Mouse (Mus musculus): ENCODE measurements around the gene Plrg1. TPM values are rescaled to one million over a fixed set of nuclear protein-coding genes. Genes with fewer than 3 reads are reported as not detected.

Gene Plrg1
- polyA plus RNA-seq, 1 experiment from 2014 or later: 92.6 TPM

DNA sequence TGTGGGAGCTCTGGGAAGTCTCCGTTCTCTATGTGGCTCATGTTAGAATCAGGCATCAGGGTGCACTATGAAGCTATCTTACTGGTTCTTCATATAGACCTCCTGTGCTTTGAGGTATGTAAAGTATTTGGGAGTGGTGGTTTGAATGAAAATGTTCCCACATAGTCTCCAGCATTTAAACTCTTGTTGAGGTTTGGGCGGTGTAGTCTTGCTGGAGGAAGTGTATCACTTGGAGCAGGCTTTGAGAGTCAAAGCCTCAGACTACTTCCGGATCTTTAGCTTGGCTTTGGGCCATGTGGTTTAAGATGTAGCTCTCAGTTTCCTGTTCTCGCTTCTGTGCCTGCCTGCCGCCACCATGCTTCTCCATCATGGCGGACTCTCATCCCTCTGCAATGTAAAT lies 47.0 kb downstream of the Plrg1 start:
- Histone ChIP-seq H3K4me2 (no peak overlapping the region), H3K4me3 (replicated peaks) (no peak overlapping the region), H3K9me3 (replicated peaks) (no peaks in the 10 kb centered on the region), H3K27ac (replicated peaks) (no peak overlapping the region), H3K27me3 (replicated peaks) (no peaks in the 10 kb centered on the region), H3K36me3 (no peaks in the 10 kb centered on the region), H3K9ac (replicated peaks) (no peak overlapping the region), H3K4me1 (peaks cover 27% of the 10 kb centered on the region)
- WGBS: 93% methylated on average over 6 of the region's 6 CpGs
- ATAC-seq (ENCODE audit: low FRiP score): no peak

DNA sequence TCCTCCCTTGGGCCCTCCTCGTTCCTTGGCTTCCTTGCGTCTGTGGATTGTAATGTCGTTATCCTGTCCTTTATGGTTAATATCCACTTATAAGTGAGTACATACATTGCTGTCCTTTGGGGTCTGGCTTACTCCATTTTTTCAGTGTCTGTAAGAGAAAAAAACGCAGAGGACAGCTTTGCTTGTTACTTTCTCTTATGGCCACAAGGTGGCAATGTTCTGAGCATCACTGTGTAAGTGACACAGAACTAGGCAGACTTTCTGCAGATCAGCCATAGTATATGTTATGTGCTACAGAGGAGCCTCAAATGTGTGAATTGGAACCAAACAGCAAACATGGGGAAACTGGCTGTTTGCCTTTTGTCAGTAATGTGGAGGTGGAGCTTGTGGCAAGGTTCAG lies 54.8 kb downstream of the Plrg1 start:
- no peak overlapping the region for H3K27ac ChIP-seq (replicated peaks)
- H3K4me1 ChIP-seq: peaks cover 24% of the 10 kb centered on the region
- no peaks in the 10 kb centered on the region for H3K36me3 ChIP-seq
- H3K9ac ChIP-seq (replicated peaks): no peak overlapping the region
- H3K27me3 ChIP-seq (replicated peaks): no peaks in the 10 kb centered on the region
- peak; percentile 42; the same call in 1 of the 2 replicates for ATAC-seq (ENCODE audit: low FRiP score)
- 27% methylated on average over 4 of the region's 4 CpGs for WGBS
- no peaks in the 10 kb centered on the region for H3K9me3 ChIP-seq (replicated peaks)
- H3K4me2 ChIP-seq: no peak overlapping the region
- H3K4me3 ChIP-seq (replicated peaks): no peak overlapping the region

DNA sequence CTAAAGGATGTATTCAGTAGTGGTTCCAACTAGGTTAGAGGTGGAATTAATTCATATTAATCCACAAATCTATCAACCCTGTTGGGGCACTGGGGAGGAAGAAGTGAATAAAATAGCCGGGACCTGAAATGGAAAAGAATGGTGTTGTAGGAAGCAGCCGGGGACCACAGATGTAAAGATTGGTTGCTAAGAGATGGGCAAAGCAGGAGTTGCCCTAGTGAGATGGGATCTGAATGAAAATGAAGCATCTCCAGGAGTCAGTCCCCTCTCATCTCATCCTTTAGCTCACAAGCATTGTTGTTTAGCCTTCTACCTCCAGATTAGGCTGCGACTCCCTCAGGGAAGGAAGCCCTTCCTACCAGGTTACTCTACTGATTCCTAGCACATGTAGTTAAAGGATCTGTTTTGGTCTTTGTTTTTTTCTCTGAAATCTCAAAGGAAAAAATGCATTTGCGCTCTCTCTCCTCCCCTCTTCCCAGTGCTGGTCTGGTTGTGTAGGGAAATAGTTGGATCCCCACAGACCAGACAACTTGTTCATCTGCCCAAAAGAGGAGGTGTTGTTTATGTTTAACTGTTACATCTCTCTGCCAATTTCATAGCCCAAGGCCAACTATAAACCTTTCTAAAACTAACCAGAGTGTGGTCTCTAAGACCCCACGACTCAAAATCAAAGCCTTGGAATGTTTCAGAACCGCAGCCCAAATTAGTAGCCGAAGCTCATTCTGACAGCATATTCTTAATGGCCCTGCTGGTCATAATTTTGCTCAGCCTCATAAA lies 56.4 kb downstream of the Plrg1 start:
- Histone ChIP-seq H3K4me1 (peaks cover 25% of the 10 kb centered on the region), H3K27me3 (replicated peaks) (no peaks in the 10 kb centered on the region), H3K9ac (replicated peaks) (no peak overlapping the region), H3K27ac (replicated peaks) (no peak overlapping the region), H3K36me3 (no peaks in the 10 kb centered on the region), H3K4me3 (replicated peaks) (no peak overlapping the region), H3K4me2 (no peak overlapping the region), H3K9me3 (replicated peaks) (no peaks in the 10 kb centered on the region)
- no peak for ATAC-seq (ENCODE audit: low FRiP score)
- 23% methylated on average over 7 of the region's 7 CpGs for WGBS

DNA sequence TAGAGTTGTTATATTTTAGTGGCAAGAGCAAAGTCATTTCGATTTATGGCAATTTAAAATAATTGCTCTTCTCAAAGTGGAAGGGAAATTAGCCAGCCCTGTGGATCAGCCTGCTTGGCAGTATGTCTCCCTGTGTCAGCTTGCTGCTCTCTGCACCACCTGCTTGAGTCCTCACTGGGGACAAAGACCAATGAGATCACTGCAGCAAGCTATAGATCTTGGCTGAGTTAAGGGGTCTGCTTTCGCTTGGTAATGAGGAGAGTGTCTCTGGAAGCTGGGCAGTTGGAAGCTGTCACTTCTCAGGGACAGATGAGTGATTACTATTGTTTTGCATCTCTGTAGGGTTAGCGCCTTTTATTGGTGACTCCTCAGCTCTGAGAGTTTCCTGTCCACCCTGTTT lies 57.5 kb downstream of the Plrg1 start:
- Histone ChIP-seq H3K27me3 (replicated peaks) (no peaks in the 10 kb centered on the region), H3K36me3 (no peaks in the 10 kb centered on the region), H3K4me3 (replicated peaks) (no peak overlapping the region), H3K27ac (replicated peaks) (no peak overlapping the region), H3K4me1 (peaks cover 25% of the 10 kb centered on the region), H3K9me3 (replicated peaks) (no peaks in the 10 kb centered on the region), H3K9ac (replicated peaks) (no peak overlapping the region), H3K4me2 (peak overlapping the region; percentile 11; the same call in 1 of the 2 replicates)
- peak; percentile 58 for ATAC-seq (ENCODE audit: low FRiP score)
- 11% methylated on average over 3 of the region's 3 CpGs for WGBS

DNA sequence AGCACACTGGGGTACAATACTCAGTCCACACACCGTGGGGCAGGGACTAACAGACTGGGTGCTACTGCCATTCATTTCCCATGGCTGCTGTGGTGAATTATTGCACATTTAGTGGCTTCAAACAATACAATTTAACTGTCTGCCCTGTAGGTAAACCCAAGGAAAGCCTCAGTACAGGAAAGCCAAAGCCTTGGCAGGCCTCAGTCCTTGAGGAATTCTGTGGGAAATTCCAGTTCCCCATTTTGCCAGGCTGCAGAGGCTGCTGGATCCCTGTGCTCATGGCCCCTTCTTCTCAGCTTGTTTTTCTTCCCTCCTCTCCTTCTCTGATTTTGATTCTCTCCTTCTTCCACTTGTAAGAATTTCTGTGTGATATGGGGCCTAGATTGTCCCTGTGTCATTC lies 59.6 kb downstream of the Plrg1 start:
- Histone ChIP-seq H3K9me3 (replicated peaks) (no peaks in the 10 kb centered on the region), H3K4me3 (replicated peaks) (no peak overlapping the region), H3K27ac (replicated peaks) (no peak overlapping the region), H3K36me3 (no peaks in the 10 kb centered on the region), H3K9ac (replicated peaks) (no peak overlapping the region), H3K27me3 (replicated peaks) (no peaks in the 10 kb centered on the region), H3K4me1 (peaks cover 25% of the 10 kb centered on the region), H3K4me2 (no peak overlapping the region)
- no peak for ATAC-seq (ENCODE audit: low FRiP score)
- WGBS: 19% methylated on average over 1 of the region's 1 CpGs

DNA sequence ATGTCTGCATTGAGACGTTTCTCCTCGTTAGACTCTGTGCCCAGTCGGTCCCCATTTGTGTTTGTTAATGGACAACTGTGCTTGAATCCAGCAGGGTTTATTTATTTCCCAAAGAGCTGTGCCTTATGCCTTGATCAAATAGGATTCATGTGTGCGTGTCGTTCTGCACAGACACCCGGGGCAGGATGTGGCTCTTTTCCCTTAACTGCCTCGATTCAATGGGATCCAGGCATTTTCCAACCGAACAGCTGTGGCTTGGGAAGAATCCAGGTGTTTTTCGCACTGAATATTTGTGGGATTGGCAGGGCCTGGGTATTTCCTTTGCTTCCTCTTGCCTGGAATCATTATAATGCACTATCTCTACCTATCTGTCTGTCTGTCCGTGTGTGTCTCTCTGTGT lies 62.3 kb downstream of the Plrg1 start:
- Histone ChIP-seq H3K36me3 (no peaks in the 10 kb centered on the region), H3K4me3 (replicated peaks) (no peak overlapping the region), H3K9me3 (replicated peaks) (no peaks in the 10 kb centered on the region), H3K27ac (replicated peaks) (no peak overlapping the region), H3K4me2 (no peak overlapping the region), H3K4me1 (peaks cover 12% of the 10 kb centered on the region), H3K27me3 (replicated peaks) (no peaks in the 10 kb centered on the region), H3K9ac (replicated peaks) (no peak overlapping the region)
- WGBS: 61% methylated on average over 10 of the region's 10 CpGs
- ATAC-seq (ENCODE audit: low FRiP score): no peak

Other genes with a start within 250 kb of the Plrg1 start
- 2.0 and 2.2 TPM in 2 replicates for gene Rbm46, start 179.0 kb upstream of the Plrg1 start, polyA plus RNA-seq (2015; fragmentation: Nextera tagmentation; extraction: Ambion mirVana)
- gene Lrat, start 151.5 kb upstream of the Plrg1 start, polyA plus RNA-seq (2015; fragmentation: Nextera tagmentation; extraction: Ambion mirVana): 0.23 and 0.32 TPM in 2 replicates
- 0.51 TPM in 1 of 2 replicates, not detected in the other for gene Fgg, start 47.8 kb upstream of the Plrg1 start, polyA plus RNA-seq (2015; fragmentation: Nextera tagmentation; extraction: Ambion mirVana)
- gene Fga, start 29.4 kb upstream of the Plrg1 start, polyA plus RNA-seq (2015; fragmentation: Nextera tagmentation; extraction: Ambion mirVana): 0.06 and 0.73 TPM in 2 replicates
- 0.20 and 1.1 TPM in 2 replicates for gene Fgb, start 5.7 kb upstream of the Plrg1 start, polyA plus RNA-seq (2015; fragmentation: Nextera tagmentation; extraction: Ambion mirVana)
- 1.1 and 1.2 TPM in 2 replicates for gene Dchs2, start 72.4 kb downstream of the Plrg1 start, polyA plus RNA-seq (2015; fragmentation: Nextera tagmentation; extraction: Ambion mirVana)

All from neural tube, embryonic 15.5 days (tissue).